Mouse (Mus musculus): ENCODE measurements around the gene 1810030O07Rik. TPM values are rescaled to one million over a fixed set of nuclear protein-coding genes. Genes with fewer than 3 reads are reported as not detected.
A peak's percentile ranks its signal among the peaks of the same experiment; 100 is the strongest.
"Not testable (repeated sequence)": the region's sequence is repeated elsewhere in the genome, so short reads cannot be mapped to it uniquely, and the experiment has no call there.

1810030O07Rik gene
- polyA plus RNA-seq, 1 experiment = 12.9 TPM

GRCm38 (mm10) chrX:12651906-12652305 lies 21.6 kb downstream of the 1810030O07Rik start:
- TF ChIP-seq CTCF (conservative IDR thresholded peaks at IDR 0.05; ENCODE audit: insufficient read depth, insufficient read length, low read depth, low read length) (no peak), POLR2A (IDR thresholded peaks at IDR 0.05; ENCODE audit: low read depth, low read length) (no peak)
- H3K27ac ChIP-seq (ENCODE audit: insufficient read depth, low read depth, low read length) = no peak overlapping the region
- H3K4me1 ChIP-seq (ENCODE audit: control insufficient read depth, insufficient read depth, low read length) = no peaks in the 10 kb centered on the region
- H3K36me3 ChIP-seq (ENCODE audit: control insufficient read depth, insufficient read depth, low read length) = no peaks in the 10 kb centered on the region; the same call in 1 of the 2 replicates
- no peak for DNase-seq
- no peak overlapping the region for H3K4me3 ChIP-seq (ENCODE audit: insufficient read depth, low read depth, low read length)
- H3K27me3 ChIP-seq (replicated peaks; ENCODE audit: control insufficient read depth, insufficient read depth, low read length) = no peaks in the 10 kb centered on the region
- WGBS = 96% methylated on average over 16 of the region's 16 CpGs

- no peaks in the 10 kb centered on the region for H3K27me3 ChIP-seq (replicated peaks; ENCODE audit: control insufficient read depth, insufficient read depth, low read length)
- no peaks in the 10 kb centered on the region; the same call in 1 of the 2 replicates for H3K36me3 ChIP-seq (ENCODE audit: control insufficient read depth, insufficient read depth, low read length)
- 64% methylated on average over 12 of the region's 12 CpGs for WGBS
- no peaks in the 10 kb centered on the region for H3K4me1 ChIP-seq (ENCODE audit: control insufficient read depth, insufficient read depth, low read length)
- no peak overlapping the region for H3K27ac ChIP-seq (ENCODE audit: insufficient read depth, low read depth, low read length)
- TF ChIP-seq CTCF (conservative IDR thresholded peaks at IDR 0.05; ENCODE audit: insufficient read depth, insufficient read length, low read depth, low read length) (no peak), POLR2A (IDR thresholded peaks at IDR 0.05; ENCODE audit: low read depth, low read length) (no peak)
- DNase-seq = peak; percentile 31
- H3K4me3 ChIP-seq (ENCODE audit: insufficient read depth, low read depth, low read length) = no peak overlapping the region
Observed at GRCm38 (mm10) chrX:12645531-12646304, 27.8 kb downstream of the 1810030O07Rik start.

DNA sequence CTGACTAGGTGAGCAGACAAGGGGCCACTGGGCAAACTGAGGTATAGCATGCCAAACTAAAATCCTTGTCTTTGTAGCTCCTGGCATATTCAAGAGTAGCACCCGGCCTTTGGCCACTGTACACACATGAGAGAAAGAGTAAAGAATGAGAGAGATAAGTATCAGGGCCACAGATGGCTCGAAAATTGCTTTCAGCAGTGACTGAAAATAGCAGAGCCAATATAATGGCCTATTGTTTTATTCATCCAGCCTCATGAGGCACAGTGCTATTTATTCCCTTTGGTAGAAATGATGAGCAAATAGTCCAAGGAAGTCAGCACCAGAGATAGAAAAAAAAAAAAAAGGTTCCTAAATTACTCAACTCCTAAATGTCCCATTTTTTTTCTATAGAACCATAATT lies 28.5 kb downstream of the 1810030O07Rik start:
- Histone ChIP-seq H3K36me3 (ENCODE audit: control insufficient read depth, insufficient read depth, low read length) (no peaks in the 10 kb centered on the region; the same call in 1 of the 2 replicates), H3K27me3 (replicated peaks; ENCODE audit: control insufficient read depth, insufficient read depth, low read length) (no peaks in the 10 kb centered on the region), H3K27ac (ENCODE audit: insufficient read depth, low read depth, low read length) (no peak overlapping the region), H3K4me1 (ENCODE audit: control insufficient read depth, insufficient read depth, low read length) (no peaks in the 10 kb centered on the region), H3K4me3 (ENCODE audit: insufficient read depth, low read depth, low read length) (no peak overlapping the region)
- DNase-seq = no peak
- no peak for TF ChIP-seq CTCF (conservative IDR thresholded peaks at IDR 0.05; ENCODE audit: insufficient read depth, insufficient read length, low read depth, low read length)
- TF ChIP-seq POLR2A (IDR thresholded peaks at IDR 0.05; ENCODE audit: low read depth, low read length) = no peak
- WGBS = 62% methylated on average over 2 of the region's 2 CpGs

DNA sequence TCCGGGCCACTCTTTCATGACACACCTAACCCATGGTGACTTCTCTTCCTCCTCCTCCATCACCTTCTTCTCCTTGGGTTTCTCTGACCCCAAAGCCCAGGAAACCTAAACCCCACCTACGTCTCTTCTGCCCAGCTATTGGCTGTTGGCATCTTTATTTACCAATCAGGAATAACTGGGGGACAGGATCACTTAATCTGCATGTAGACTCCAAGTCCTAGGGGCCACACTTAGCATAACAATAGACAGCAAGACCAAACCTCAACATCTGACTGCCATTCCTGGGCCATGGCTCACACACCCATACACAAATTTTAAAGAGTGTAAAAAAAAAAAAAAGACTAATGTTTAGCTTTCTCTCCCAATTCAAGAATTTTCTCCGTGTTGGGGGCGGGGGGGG lies 48.3 kb downstream of the 1810030O07Rik start:
- 73% methylated on average over 4 of the region's 4 CpGs for WGBS
- Histone ChIP-seq H3K27ac (ENCODE audit: insufficient read depth, low read depth, low read length) (no peak overlapping the region), H3K4me3 (ENCODE audit: insufficient read depth, low read depth, low read length) (no peak overlapping the region), H3K27me3 (replicated peaks; ENCODE audit: control insufficient read depth, insufficient read depth, low read length) (no peaks in the 10 kb centered on the region), H3K36me3 (ENCODE audit: control insufficient read depth, insufficient read depth, low read length) (no peaks in the 10 kb centered on the region), H3K4me1 (ENCODE audit: control insufficient read depth, insufficient read depth, low read length) (no peaks in the 10 kb centered on the region)
- no peak for TF ChIP-seq POLR2A (IDR thresholded peaks at IDR 0.05; ENCODE audit: low read depth, low read length)
- TF ChIP-seq CTCF (conservative IDR thresholded peaks at IDR 0.05; ENCODE audit: insufficient read depth, insufficient read length, low read depth, low read length) = no peak
- no peak for DNase-seq

GRCm38 (mm10) chrX:12612360-12612759 lies 61.1 kb downstream of the 1810030O07Rik start:
- WGBS = 76% methylated on average over 1 of the region's 1 CpGs
- H3K27ac ChIP-seq (ENCODE audit: insufficient read depth, low read depth, low read length); H3K27me3 ChIP-seq (replicated peaks; ENCODE audit: control insufficient read depth, insufficient read depth, low read length); H3K4me1 ChIP-seq (ENCODE audit: control insufficient read depth, insufficient read depth, low read length); H3K36me3 ChIP-seq (ENCODE audit: control insufficient read depth, insufficient read depth, low read length); H3K4me3 ChIP-seq (ENCODE audit: insufficient read depth, low read depth, low read length); DNase-seq: not testable (repeated sequence)

DNA sequence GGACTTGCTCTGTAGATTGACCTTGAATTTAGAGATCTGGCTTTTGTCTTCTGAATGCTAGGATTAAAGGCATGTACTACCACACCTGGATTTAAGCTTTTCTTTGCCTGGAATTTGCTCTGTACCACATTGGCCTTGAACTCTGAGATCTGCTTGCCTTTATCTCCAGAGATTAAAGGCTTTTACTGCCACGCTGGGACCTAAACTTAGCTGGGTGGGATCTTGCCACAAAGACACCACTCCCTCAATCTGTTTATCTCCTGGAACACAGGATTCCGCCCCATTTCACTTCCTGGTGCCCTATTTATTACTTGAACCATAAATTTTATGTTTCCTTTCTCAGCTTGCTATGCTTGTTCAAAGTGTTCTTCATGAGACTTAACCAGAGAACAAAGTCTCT lies 62.3 kb downstream of the 1810030O07Rik start:
- Histone ChIP-seq H3K27ac (ENCODE audit: insufficient read depth, low read depth, low read length) (no peak overlapping the region), H3K27me3 (replicated peaks; ENCODE audit: control insufficient read depth, insufficient read depth, low read length) (no peaks in the 10 kb centered on the region), H3K4me3 (ENCODE audit: insufficient read depth, low read depth, low read length) (no peak overlapping the region), H3K4me1 (ENCODE audit: control insufficient read depth, insufficient read depth, low read length) (no peaks in the 10 kb centered on the region), H3K36me3 (ENCODE audit: control insufficient read depth, insufficient read depth, low read length) (no peaks in the 10 kb centered on the region)
- no peak for DNase-seq
- TF ChIP-seq CTCF (conservative IDR thresholded peaks at IDR 0.05; ENCODE audit: insufficient read depth, insufficient read length, low read depth, low read length) = no peak
- TF ChIP-seq POLR2A (IDR thresholded peaks at IDR 0.05; ENCODE audit: low read depth, low read length) = no peak
- 47% methylated on average over 2 of the region's 2 CpGs for WGBS

GRCm38 (mm10) chrX:12610541-12610940 lies 62.9 kb downstream of the 1810030O07Rik start:
- not testable (repeated sequence) for DNase-seq; H3K4me3 ChIP-seq (ENCODE audit: insufficient read depth, low read depth, low read length); H3K27me3 ChIP-seq (replicated peaks; ENCODE audit: control insufficient read depth, insufficient read depth, low read length); H3K27ac ChIP-seq (ENCODE audit: insufficient read depth, low read depth, low read length); H3K4me1 ChIP-seq (ENCODE audit: control insufficient read depth, insufficient read depth, low read length); H3K36me3 ChIP-seq (ENCODE audit: control insufficient read depth, insufficient read depth, low read length)

Other genes starting within 250 kb of the 1810030O07Rik start
- gene Atp6ap2, start 85.9 kb downstream of the 1810030O07Rik start, polyA plus RNA-seq (2012; rRNA removed) = 30.8 and 41.4 TPM in 2 replicates
- 17.4 and 25.0 TPM in 2 replicates for gene Med14, start 88.4 kb upstream of the 1810030O07Rik start, polyA plus RNA-seq (2012; rRNA removed)

All from kidney, adult 2 months (tissue).